Mouse (Mus musculus): ENCODE measurements around the gene 1700037C18Rik.
"Not testable (repeated sequence)": the region's sequence is repeated elsewhere in the genome, so short reads cannot be mapped to it uniquely, and the experiment has no call there.

The 1700037C18Rik gene

GRCm38 (mm10) chr16:3871815-3872214, 36.7 kb downstream of the 1700037C18Rik start:
- no peak for DNase-seq

GRCm38 (mm10) chr16:3859254-3859653, 49.2 kb downstream of the 1700037C18Rik start:
- DNase-seq: no peak

- DNase-seq: no peak
Measured at GRCm38 (mm10) chr16:3855776-3856175, 52.7 kb downstream of the 1700037C18Rik start.

- no peak for DNase-seq
Measured at GRCm38 (mm10) chr16:3854437-3855182, 53.9 kb downstream of the 1700037C18Rik start.

GRCm38 (mm10) chr16:3852586-3852985, 55.9 kb downstream of the 1700037C18Rik start:
- DNase-seq: peak; percentile 35

GRCm38 (mm10) chr16:3851301-3851700, 57.2 kb downstream of the 1700037C18Rik start:
- DNase-seq: not testable (repeated sequence)

- DNase-seq: no peak
Measured at GRCm38 (mm10) chr16:3848416-3848815, 60.1 kb downstream of the 1700037C18Rik start.

- DNase-seq: peak; percentile 9
Measured at GRCm38 (mm10) chr16:3847871-3848270, 60.6 kb downstream of the 1700037C18Rik start.

- DNase-seq: peak; percentile 96
Measured at GRCm38 (mm10) chr16:3846711-3847518, 61.6 kb downstream of the 1700037C18Rik start, which contains the start of gene Zfp174. Zfp174 (plus strand) TSS chr16:3847268.
